13 mouse cellular contexts compared by ENCODE assay signal in genomic region chr7:95502959-95503358, GRCm38 (mm10).
A peak's percentile ranks its signal among the peaks of the same experiment; 100 is the strongest.
DNase-seq lines count a peak whose midpoint lies in the region; ATAC-seq and TF ChIP-seq lines count a peak whose summit lies in the region.
"Had no signal": no experiment of that assay in that cellular context is flagged by ENCODE, and none has a peak within 500 bp of the region (broad histone marks: within the 10 kb centered on the region; RNA-seq: fewer than 3 reads in every experiment).

No protein-coding gene starts in this region.

- no peak overlapping the region for H3K9ac ChIP-seq in kidney, postnatal 0 days (ENCODE audit: low read depth, low read length)
- no peak overlapping the region for H3K9ac ChIP-seq in midbrain, embryonic 12.5 days (replicated peaks)
- H3K9ac ChIP-seq: limb, embryonic 13.5 days; liver, postnatal 0 days had no signal

- H3K27me3 ChIP-seq in kidney, postnatal 0 days (ENCODE audit: insufficient read depth, low read length), result no peaks in the 10 kb centered on the region
- H3K27me3 ChIP-seq in embryonic facial prominence, embryonic 10.5 days (replicated peaks; ENCODE audit: low read depth, poor library complexity, severe bottlenecking), result no peaks in the 10 kb centered on the region
- H3K27me3 ChIP-seq in midbrain, embryonic 12.5 days, result no peaks in the 10 kb centered on the region
- H3K27me3 ChIP-seq: limb, embryonic 13.5 days had no signal

- H3K4me3 ChIP-seq in kidney, postnatal 0 days (replicated peaks; ENCODE audit: low read depth, low read length), result no peak overlapping the region
- no peak overlapping the region for H3K4me3 ChIP-seq in embryonic facial prominence, embryonic 10.5 days
- H3K4me3 ChIP-seq in midbrain, embryonic 12.5 days, result no peak overlapping the region
- no peak overlapping the region for H3K4me3 ChIP-seq in left cerebral cortex, adult 2 months
- H3K4me3 ChIP-seq: limb, embryonic 13.5 days had no signal

- TF ChIP-seq CTCF in kidney, postnatal 0 days (IDR thresholded peaks at IDR 0.05; ENCODE audit: low read depth), result peak; percentile 30; the same call in 1 of the 2 replicates
- no peak for TF ChIP-seq CTCF in brain, embryonic 14.5 days (IDR thresholded peaks at IDR 0.05; ENCODE audit: borderline replicate concordance, extremely low read depth, insufficient read depth, insufficient read length)
- no peak; the same call in none of the 2 replicates for TF ChIP-seq CTCF in left cerebral cortex, adult 2 months (IDR thresholded peaks at IDR 0.05)

- no peak overlapping the region for H3K27ac ChIP-seq in kidney, postnatal 0 days
- no peak overlapping the region for H3K27ac ChIP-seq in embryonic facial prominence, embryonic 10.5 days (replicated peaks)
- no peak overlapping the region for H3K27ac ChIP-seq in midbrain, embryonic 12.5 days (replicated peaks)
- H3K27ac ChIP-seq in left cerebral cortex, adult 2 months, result no peak overlapping the region
- H3K27ac ChIP-seq: limb, embryonic 13.5 days had no signal

- no peak for ATAC-seq in kidney, postnatal 0 days (replicated peaks; ENCODE audit: low FRiP score, low read depth)
- peak; percentile 73 for ATAC-seq in midbrain, embryonic 12.5 days (ENCODE audit: low FRiP score, low read depth)
- ATAC-seq: liver, postnatal 0 days had no signal

- H3K36me3 ChIP-seq in kidney, postnatal 0 days (ENCODE audit: insufficient read depth, low read length), result no peaks in the 10 kb centered on the region
- no peaks in the 10 kb centered on the region for H3K36me3 ChIP-seq in embryonic facial prominence, embryonic 10.5 days (replicated peaks)
- no peaks in the 10 kb centered on the region for H3K36me3 ChIP-seq in midbrain, embryonic 12.5 days
- H3K36me3 ChIP-seq: limb, embryonic 13.5 days had no signal

- no peak overlapping the region for H3K4me2 ChIP-seq in kidney, postnatal 0 days (ENCODE audit: low read length)
- H3K4me2 ChIP-seq in midbrain, embryonic 12.5 days (replicated peaks), result no peak overlapping the region
- H3K4me2 ChIP-seq: limb, embryonic 13.5 days had no signal

- no peaks in the 10 kb centered on the region for H3K4me1 ChIP-seq in kidney, postnatal 0 days (replicated peaks; ENCODE audit: insufficient read depth, low read length)
- peaks cover 6% of the 10 kb centered on the region for H3K4me1 ChIP-seq in embryonic facial prominence, embryonic 10.5 days
- peaks cover 6% of the 10 kb centered on the region for H3K4me1 ChIP-seq in midbrain, embryonic 12.5 days
- H3K4me1 ChIP-seq: limb, embryonic 13.5 days had no signal

- peak; percentile 11 for DNase-seq in kidney, postnatal 0 days (ENCODE audit: low spot score)
- DNase-seq in kidney, adult 18-20 months, result no peak
- DNase-seq in brain, embryonic 14.5 days (ENCODE audit: low read depth), result peak; percentile 35
- DNase-seq in embryonic facial prominence, embryonic 10.5 days (ENCODE audit: low spot score), result peak; percentile 56
- DNase-seq in spleen, postnatal 36 days (ENCODE audit: low spot score in 2 of 2), result no peak
- no peak for DNase-seq in left cerebral cortex, adult 2 months (ENCODE audit: extremely low spot score in 1 of 2, low spot score in 2 of 2)
- DNase-seq: heart, adult 18-20 months; kidney, adult 9 months; liver, postnatal 0 days; right cerebral cortex, postnatal 25 days; thymus, postnatal 25 days had no signal

- intact Hi-C loops in left cerebral cortex, adult 2 months (cut with DNase I), result no loop called here

- no peaks in the 10 kb centered on the region for H3K9me3 ChIP-seq in kidney, postnatal 0 days (replicated peaks; ENCODE audit: low read length)
- no peaks in the 10 kb centered on the region for H3K9me3 ChIP-seq in embryonic facial prominence, embryonic 10.5 days
- H3K9me3 ChIP-seq in midbrain, embryonic 12.5 days, result no peaks in the 10 kb centered on the region
- H3K9me3 ChIP-seq: limb, embryonic 13.5 days had no signal

- WGBS in kidney, postnatal 0 days, result 33% methylated on average over 6 of the region's 6 CpGs
- 15% methylated on average over 6 of the region's 6 CpGs for WGBS in embryonic facial prominence, embryonic 10.5 days
- WGBS in midbrain, embryonic 12.5 days, result 4% methylated on average over 6 of the region's 6 CpGs

- no peak for TF ChIP-seq POLR2A in brain, embryonic 14.5 days (IDR thresholded peaks at IDR 0.05; ENCODE audit: borderline replicate concordance, extremely low read depth, insufficient read depth, insufficient read length, poor library complexity, severe bottlenecking)

Comparison
In these comparisons a context has a peak if more than half of its experiments do, and no peak if none do; other contexts are left out.
1. DNase-seq: peak in kidney, postnatal 0 days (single experiment), brain, embryonic 14.5 days (single experiment) and embryonic facial prominence, embryonic 10.5 days (single experiment); none in kidney, adult 18-20 months (single experiment), spleen, postnatal 36 days (0 of 2) and left cerebral cortex, adult 2 months (0 of 2).